Mouse (Mus musculus) myocyte (in vitro differentiated cells): ENCODE measurements around the gene Poldip3.

Experiments
- POLR2A ChIP-seq: IDR thresholded peaks from one replicate; pipeline ENCODE4 v1.6.1; 2011; ENCODE audit warnings: low read depth, mild to moderate bottlenecking, control low read depth, moderate library complexity; ENCODE audit not compliant: insufficient read length
- TCF12 ChIP-seq: IDR thresholded peaks from one replicate; pipeline ENCODE4 v1.6.1; 2011; ENCODE audit warnings: mild to moderate bottlenecking, control low read depth; ENCODE audit not compliant: poor library complexity, insufficient read depth, severe bottlenecking
- TCF3 ChIP-seq: IDR thresholded peaks from one replicate; pipeline ENCODE4 v1.6.1; 2011; ENCODE audit warnings: low read depth, control low read depth; ENCODE audit not compliant: insufficient read length
- USF1 ChIP-seq: IDR thresholded peaks from one replicate; pipeline ENCODE4 v1.6.1; 2011; ENCODE audit warnings: low read depth, mild to moderate bottlenecking, control low read depth, moderate library complexity

DNA sequence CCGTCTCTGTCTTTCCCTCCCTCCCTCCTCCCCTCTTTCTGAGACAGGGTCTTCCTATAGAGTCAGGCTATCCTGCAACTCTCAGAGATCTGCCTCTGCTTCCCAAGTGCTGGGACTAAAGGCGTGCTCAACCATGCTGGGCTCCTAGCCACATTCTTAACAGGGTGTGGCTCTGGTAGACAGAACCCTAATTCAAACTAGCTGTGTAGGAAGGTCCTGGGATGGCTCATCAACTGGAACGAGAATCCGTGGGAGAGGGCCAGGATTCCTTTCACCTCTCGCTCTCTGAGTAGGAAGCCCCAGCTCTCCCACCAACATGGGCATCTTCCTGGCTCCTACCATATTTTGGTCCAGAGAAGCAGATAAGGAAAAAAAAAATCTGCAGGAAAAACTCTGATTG lies 33.2 kb upstream of the Poldip3 start:
- TF ChIP-seq POLR2A, result no peak
- TF ChIP-seq USF1, result no peak
- TF ChIP-seq TCF3, result no peak
- TF ChIP-seq TCF12, result no peak
